Mouse (Mus musculus) right cerebral cortex, postnatal 25 days (tissue): ENCODE data around the gene Ncbp3.

ENCODE experiments used
- DNase-seq: peaks from one replicate; pipeline ENCODE4 v3.0.0; 2022

The Ncbp3 gene

GRCm38 (mm10) chr11:73031536-73031935, 16.0 kb upstream of the Ncbp3 start:
- no peak for DNase-seq

GRCm38 (mm10) chr11:73036077-73036476, 11.5 kb upstream of the Ncbp3 start:
- DNase-seq, result no peak

GRCm38 (mm10) chr11:73036889-73037288, 10.7 kb upstream of the Ncbp3 start:
- DNase-seq, result no peak

GRCm38 (mm10) chr11:73037691-73038090, 9.9 kb upstream of the Ncbp3 start:
- no peak for DNase-seq

- no peak for DNase-seq
These were observed 8.3 kb upstream of the Ncbp3 start for GRCm38 (mm10) chr11:73039102-73039799.

GRCm38 (mm10) chr11:73044229-73044755, 3.3 kb upstream of the Ncbp3 start:
- DNase-seq, result no peak

- DNase-seq, result no peak
These were observed 2.8 kb upstream of the Ncbp3 start for GRCm38 (mm10) chr11:73044789-73045188.

- no peak for DNase-seq
These were observed 670 bp downstream of the Ncbp3 start for GRCm38 (mm10) chr11:73048030-73048876.

- peak; percentile 65 for DNase-seq
These were observed 1.8 kb downstream of the Ncbp3 start for GRCm38 (mm10) chr11:73049335-73049734.

- DNase-seq, result no peak
These were observed 5.2 kb downstream of the Ncbp3 start for GRCm38 (mm10) chr11:73052795-73053194.

GRCm38 (mm10) chr11:73057701-73058100, 10.1 kb downstream of the Ncbp3 start:
- DNase-seq, result no peak

- DNase-seq, result no peak
These were observed 12.0 kb downstream of the Ncbp3 start for GRCm38 (mm10) chr11:73059630-73060029.

GRCm38 (mm10) chr11:73061413-73061812, 13.8 kb downstream of the Ncbp3 start:
- DNase-seq, result no peak

GRCm38 (mm10) chr11:73071839-73072238, 24.3 kb downstream of the Ncbp3 start:
- DNase-seq, result no peak

- no peak for DNase-seq
These were observed 28.7 kb downstream of the Ncbp3 start for GRCm38 (mm10) chr11:73076295-73076694.

GRCm38 (mm10) chr11:73076733-73077132, 29.1 kb downstream of the Ncbp3 start:
- DNase-seq, result no peak

GRCm38 (mm10) chr11:73077211-73077720, 29.7 kb downstream of the Ncbp3 start:
- no peak for DNase-seq

GRCm38 (mm10) chr11:73078615-73079014, 31.0 kb downstream of the Ncbp3 start:
- DNase-seq, result no peak

GRCm38 (mm10) chr11:73080306-73080705, 32.7 kb downstream of the Ncbp3 start:
- no peak for DNase-seq

GRCm38 (mm10) chr11:73084303-73084702, 36.7 kb downstream of the Ncbp3 start:
- no peak for DNase-seq

- no peak for DNase-seq
These were observed 37.2 kb downstream of the Ncbp3 start for GRCm38 (mm10) chr11:73084804-73085231.

- no peak for DNase-seq
These were observed 37.8 kb downstream of the Ncbp3 start for GRCm38 (mm10) chr11:73085391-73085790.

- no peak for DNase-seq
These were observed 40.3 kb downstream of the Ncbp3 start for GRCm38 (mm10) chr11:73087700-73088480.
